Mouse (Mus musculus): Measurements from ENCODE around the gene Olfr1243. TPM values are rescaled to one million over a fixed set of nuclear protein-coding genes. Genes with fewer than 3 reads are reported as not detected.
"Not testable (repeated sequence)": the region's sequence is repeated elsewhere in the genome, so short reads cannot be mapped to it uniquely, and the experiment has no call there.

The Olfr1243 gene
- polyA plus RNA-seq (2016; fragmentation: Nextera tagmentation; extraction: Ambion mirVana): not detected in 2 replicates

DNA sequence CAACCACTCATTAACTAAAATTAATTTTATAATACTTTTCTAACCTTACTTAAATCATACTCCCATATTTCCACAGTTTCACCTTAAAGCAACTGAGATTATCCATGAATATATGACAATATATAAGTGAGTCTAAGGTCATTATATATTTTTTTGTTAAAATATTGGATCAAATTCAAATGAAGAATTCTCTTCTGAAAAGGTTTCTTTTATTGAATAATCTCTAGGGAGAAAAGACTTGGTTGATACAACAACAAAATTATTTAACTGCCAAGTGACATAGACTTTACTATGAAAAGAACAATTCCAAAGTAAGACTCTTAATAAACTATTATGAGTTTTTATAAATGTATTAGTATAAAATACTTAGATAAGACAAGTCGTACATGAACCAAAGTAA is at the start of gene Olfr1243:
TSS of gene Olfr1243 (minus strand) at position 101 of the 400 bp plus-strand sequence.
- ATAC-seq (ENCODE audit: low FRiP score): no peak
- Histone ChIP-seq H3K27me3 (no peaks in the 10 kb centered on the region), H3K27ac (no peak within 1 kb of the TSS), H3K9ac (no peak within 1 kb of the TSS), H3K4me2 (no peak within 1 kb of the TSS), H3K9me3 (no peaks in the 10 kb centered on the region), H3K4me3 (replicated peaks) (no peak within 1 kb of the TSS), H3K36me3 (replicated peaks) (no peaks in the 10 kb centered on the region), H3K4me1 (no peaks in the 10 kb centered on the region)
- 85% methylated on average over 1 of the region's 1 CpGs for WGBS

DNA sequence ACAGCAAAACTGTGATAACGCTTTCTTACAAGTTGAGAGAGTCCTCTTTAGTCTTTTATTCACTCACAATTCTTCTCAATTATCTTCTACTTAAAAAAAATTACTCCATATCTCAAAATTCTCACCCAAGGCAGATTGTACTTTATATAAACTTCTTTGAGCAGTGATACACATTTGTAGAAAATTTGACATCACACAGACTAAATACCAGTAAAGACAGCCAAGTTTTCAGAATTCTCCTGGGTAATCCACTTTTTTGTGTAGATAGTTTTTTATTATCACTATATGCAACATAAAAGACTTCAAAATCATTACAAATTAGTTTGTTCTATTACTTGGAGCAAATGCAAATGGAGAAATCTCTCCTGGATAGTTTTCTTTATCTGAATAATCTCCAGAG is 47.1 kb upstream of the Olfr1243 start, which contains the start of gene Olfr1245:
TSS of gene Olfr1245 (minus strand) at position 101 of the 400 bp plus-strand sequence.
- no peaks in the 10 kb centered on the region for H3K9me3 ChIP-seq
- no peaks in the 10 kb centered on the region for H3K4me1 ChIP-seq
- no peak within 1 kb of the TSS for H3K27ac ChIP-seq
- no peak within 1 kb of the TSS for H3K4me3 ChIP-seq (replicated peaks)
- H3K36me3 ChIP-seq (replicated peaks): no peaks in the 10 kb centered on the region
- H3K27me3 ChIP-seq: no peaks in the 10 kb centered on the region
- no peak within 1 kb of the TSS for H3K4me2 ChIP-seq
- 92% methylated on average over 1 of the region's 1 CpGs for WGBS
- no peak for ATAC-seq (ENCODE audit: low FRiP score)
- H3K9ac ChIP-seq: no peak within 1 kb of the TSS

DNA sequence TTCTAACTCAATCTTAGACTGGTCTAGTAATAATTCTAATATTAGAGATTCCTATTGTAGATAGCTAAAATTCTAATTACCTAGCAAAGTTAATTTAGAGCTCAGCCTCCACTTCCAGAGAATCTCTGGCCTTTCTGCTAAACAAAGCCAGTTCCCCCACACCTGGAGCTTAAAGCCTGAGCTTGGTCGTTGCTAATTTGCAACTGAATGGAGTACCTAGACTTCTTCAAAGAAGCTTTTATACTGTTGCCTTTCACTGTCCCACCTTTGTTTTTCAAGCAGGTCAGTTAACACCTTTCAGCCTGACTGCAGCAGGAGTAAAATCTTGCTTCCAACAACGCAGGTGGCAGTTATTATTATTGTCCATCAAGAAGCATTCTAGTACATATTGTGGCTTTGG is 31.4 kb upstream of the Olfr1243 start:
- 38% methylated on average over 2 of the region's 2 CpGs for WGBS

DNA sequence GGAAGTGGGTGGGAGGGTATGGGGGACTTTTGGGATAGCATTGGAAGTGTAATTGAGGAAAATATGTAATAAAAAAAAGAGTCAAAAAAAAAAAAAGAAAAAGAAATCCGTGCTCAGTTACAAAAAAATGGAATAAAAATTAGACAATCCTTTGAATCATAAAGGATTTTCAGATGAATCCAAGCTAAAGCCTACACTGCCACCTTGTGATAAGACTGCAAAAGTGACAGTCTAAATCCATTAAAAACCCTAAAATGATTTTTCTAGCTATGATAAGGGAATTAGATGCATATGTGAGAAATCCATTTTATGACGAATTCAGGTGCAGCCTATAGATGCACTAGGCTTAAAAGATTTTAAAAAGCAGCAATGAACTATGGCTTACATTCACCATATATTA is 13.2 kb upstream of the Olfr1243 start:
- ATAC-seq (ENCODE audit: low FRiP score): no peak
- 56% methylated on average over 2 of the region's 2 CpGs for WGBS
- H3K9ac ChIP-seq: no peak overlapping the region
- H3K4me3 ChIP-seq (replicated peaks): no peak overlapping the region
- H3K4me2 ChIP-seq: no peak overlapping the region
- no peaks in the 10 kb centered on the region for H3K27me3 ChIP-seq
- no peaks in the 10 kb centered on the region for H3K9me3 ChIP-seq
- H3K36me3 ChIP-seq (replicated peaks): no peaks in the 10 kb centered on the region
- H3K4me1 ChIP-seq: no peaks in the 10 kb centered on the region
- no peak overlapping the region for H3K27ac ChIP-seq

More for the DNA sequence above, 31.4 kb upstream of the Olfr1243 start:
- H3K9ac ChIP-seq; H3K9me3 ChIP-seq; H3K27ac ChIP-seq; H3K4me3 ChIP-seq (replicated peaks); ATAC-seq (ENCODE audit: low FRiP score); H3K36me3 ChIP-seq (replicated peaks); H3K4me2 ChIP-seq; H3K4me1 ChIP-seq; H3K27me3 ChIP-seq: not testable (repeated sequence)

DNA sequence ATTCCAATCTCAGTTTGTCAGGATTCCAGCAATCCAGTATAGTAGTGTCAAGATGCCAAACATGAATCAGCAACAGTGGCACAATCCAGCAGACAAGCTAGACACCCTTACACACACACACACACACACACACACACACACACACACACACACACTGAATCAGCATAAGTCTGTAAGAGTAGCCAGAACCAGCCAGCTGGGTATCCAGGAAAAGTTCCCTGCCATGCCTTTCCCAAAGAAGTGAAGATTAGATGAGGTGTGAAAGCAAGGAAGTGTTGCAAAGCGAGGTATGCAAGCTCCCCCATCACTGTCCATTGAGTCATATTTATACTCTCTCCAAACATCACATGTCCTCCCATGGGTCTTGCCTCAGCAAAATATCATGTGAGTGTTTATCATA is 8.6 kb upstream of the Olfr1243 start:
- 72% methylated on average over 1 of the region's 1 CpGs for WGBS
- H3K27me3 ChIP-seq: no peaks in the 10 kb centered on the region

DNA sequence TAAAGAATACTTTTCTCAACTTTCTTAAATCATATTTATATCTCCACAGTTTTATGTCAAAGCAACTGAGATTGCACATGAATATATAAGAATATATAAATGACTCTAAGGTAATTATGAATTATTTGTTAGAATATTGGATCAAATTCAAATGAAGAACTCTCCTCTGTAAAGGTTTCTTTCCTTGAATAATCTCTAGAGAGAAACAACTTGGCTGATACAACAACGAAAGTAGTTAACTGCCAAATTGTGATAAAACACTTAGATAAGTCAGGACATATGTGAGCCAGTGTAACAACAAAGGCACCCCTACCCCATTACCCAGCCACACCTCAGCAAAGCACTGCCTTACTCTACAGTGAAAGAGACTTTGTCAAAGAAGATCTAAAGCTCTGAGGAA is 33.1 kb downstream of the Olfr1243 start, which contains the start of gene Olfr1242:
TSS of gene Olfr1242 (minus strand) at position 101 of the 400 bp plus-strand sequence.
- H3K4me2 ChIP-seq: no peak within 1 kb of the TSS
- no peak for ATAC-seq (ENCODE audit: low FRiP score)
- no peaks in the 10 kb centered on the region for H3K9me3 ChIP-seq
- H3K4me1 ChIP-seq: no peaks in the 10 kb centered on the region
- no peaks in the 10 kb centered on the region for H3K27me3 ChIP-seq
- no peak within 1 kb of the TSS for H3K9ac ChIP-seq
- no peak within 1 kb of the TSS for H3K4me3 ChIP-seq (replicated peaks)
- H3K36me3 ChIP-seq (replicated peaks): no peaks in the 10 kb centered on the region
- WGBS: 87% methylated on average over 1 of the region's 1 CpGs
- no peak within 1 kb of the TSS for H3K27ac ChIP-seq

More for the DNA sequence above, 8.6 kb upstream of the Olfr1243 start:
- Histone ChIP-seq H3K36me3 (replicated peaks) (no peaks in the 10 kb centered on the region), H3K4me1 (no peaks in the 10 kb centered on the region), H3K9me3 (no peaks in the 10 kb centered on the region), H3K27ac (no peak overlapping the region), H3K4me2 (no peak overlapping the region), H3K4me3 (replicated peaks) (no peak overlapping the region), H3K9ac (no peak overlapping the region)
- no peak for ATAC-seq (ENCODE audit: low FRiP score)

DNA sequence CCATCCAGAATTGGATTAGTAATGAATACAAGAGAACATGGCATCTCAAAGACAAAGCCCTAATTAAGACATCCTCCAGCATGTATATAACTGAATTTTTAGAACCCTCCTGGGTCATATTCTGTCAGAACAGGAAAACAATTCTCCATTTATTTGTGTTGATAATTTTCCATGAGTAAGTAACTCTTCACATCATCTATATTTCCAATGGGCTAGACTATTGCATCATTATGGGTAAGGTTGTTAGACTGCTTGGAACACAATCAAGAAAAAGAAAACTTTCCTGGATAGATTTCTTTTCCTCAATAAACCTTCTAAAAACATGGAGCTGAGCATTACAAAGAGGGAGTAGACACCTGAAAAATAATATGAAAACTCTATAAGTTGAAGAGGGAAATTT is 44.3 kb downstream of the Olfr1243 start, which contains the start of gene Olfr1241:
TSS of gene Olfr1241 (minus strand) at position 101 of the 400 bp plus-strand sequence.
- H3K4me3 ChIP-seq (replicated peaks): no peak within 1 kb of the TSS
- no peak for ATAC-seq (ENCODE audit: low FRiP score)

More for the DNA sequence above, 44.3 kb downstream of the Olfr1243 start, which contains the start of gene Olfr1241:
- no peaks in the 10 kb centered on the region for H3K36me3 ChIP-seq (replicated peaks)
- H3K27me3 ChIP-seq: no peaks in the 10 kb centered on the region
- no peak within 1 kb of the TSS for H3K9ac ChIP-seq
- no peak within 1 kb of the TSS for H3K27ac ChIP-seq
- H3K4me1 ChIP-seq: no peaks in the 10 kb centered on the region
- H3K9me3 ChIP-seq: no peaks in the 10 kb centered on the region
- H3K4me2 ChIP-seq: no peak within 1 kb of the TSS

Other genes with a start within 250 kb of the Olfr1243 start
- not detected in 2 replicates for gene Olfr1229, start 243.5 kb downstream of the Olfr1243 start, polyA plus RNA-seq (2016; fragmentation: Nextera tagmentation; extraction: Ambion mirVana)
- not detected in 2 replicates for gene Olfr1230, start 234.2 kb downstream of the Olfr1243 start, polyA plus RNA-seq (2016; fragmentation: Nextera tagmentation; extraction: Ambion mirVana)
- not detected in 2 replicates for gene Olfr1231, start 224.4 kb downstream of the Olfr1243 start, polyA plus RNA-seq (2016; fragmentation: Nextera tagmentation; extraction: Ambion mirVana)
- not detected in 2 replicates for gene Olfr1232, start 201.8 kb downstream of the Olfr1243 start, polyA plus RNA-seq (2016; fragmentation: Nextera tagmentation; extraction: Ambion mirVana)
- gene Olfr1233, start 189.1 kb downstream of the Olfr1243 start, polyA plus RNA-seq (2016; fragmentation: Nextera tagmentation; extraction: Ambion mirVana): not detected in 2 replicates
- not detected in 2 replicates for gene Olfr1234, start 166.6 kb downstream of the Olfr1243 start, polyA plus RNA-seq (2016; fragmentation: Nextera tagmentation; extraction: Ambion mirVana)
- not detected in 2 replicates for gene Olfr1238, start 121.8 kb downstream of the Olfr1243 start, polyA plus RNA-seq (2016; fragmentation: Nextera tagmentation; extraction: Ambion mirVana)
- not detected in 2 replicates for gene Olfr1239, start 111.1 kb downstream of the Olfr1243 start, polyA plus RNA-seq (2016; fragmentation: Nextera tagmentation; extraction: Ambion mirVana)
- gene Olfr1240, start 88.5 kb downstream of the Olfr1243 start, polyA plus RNA-seq (2016; fragmentation: Nextera tagmentation; extraction: Ambion mirVana): not detected in 2 replicates
- gene Olfr1241, start 44.4 kb downstream of the Olfr1243 start, polyA plus RNA-seq (2016; fragmentation: Nextera tagmentation; extraction: Ambion mirVana): not detected in 2 replicates
- not detected in 2 replicates for gene Olfr1242, start 33.2 kb downstream of the Olfr1243 start, polyA plus RNA-seq (2016; fragmentation: Nextera tagmentation; extraction: Ambion mirVana)
- not detected in 2 replicates for gene Olfr1245, start 47.0 kb upstream of the Olfr1243 start, polyA plus RNA-seq (2016; fragmentation: Nextera tagmentation; extraction: Ambion mirVana)
- not detected in 2 replicates for gene Olfr1246, start 61.7 kb upstream of the Olfr1243 start, polyA plus RNA-seq (2016; fragmentation: Nextera tagmentation; extraction: Ambion mirVana)
- gene Olfr1247, start 82.6 kb upstream of the Olfr1243 start, polyA plus RNA-seq (2016; fragmentation: Nextera tagmentation; extraction: Ambion mirVana): not detected in 2 replicates
- gene Olfr1248, start 86.8 kb upstream of the Olfr1243 start, polyA plus RNA-seq (2016; fragmentation: Nextera tagmentation; extraction: Ambion mirVana): not detected in 2 replicates
- gene Olfr1249, start 103.5 kb upstream of the Olfr1243 start, polyA plus RNA-seq (2016; fragmentation: Nextera tagmentation; extraction: Ambion mirVana): not detected in 2 replicates
- gene Olfr1250, start 130.0 kb upstream of the Olfr1243 start, polyA plus RNA-seq (2016; fragmentation: Nextera tagmentation; extraction: Ambion mirVana): not detected in 2 replicates
- gene Olfr1251, start 140.4 kb upstream of the Olfr1243 start, polyA plus RNA-seq (2016; fragmentation: Nextera tagmentation; extraction: Ambion mirVana): not detected in 2 replicates
- gene Olfr1252, start 193.5 kb upstream of the Olfr1243 start, polyA plus RNA-seq (2016; fragmentation: Nextera tagmentation; extraction: Ambion mirVana): not detected in 2 replicates
- gene Olfr1253, start 225.6 kb upstream of the Olfr1243 start, polyA plus RNA-seq (2016; fragmentation: Nextera tagmentation; extraction: Ambion mirVana): not detected in 2 replicates

All from forebrain, embryonic 12.5 days (tissue).